Mouse (Mus musculus): ENCODE measurements around the gene Stx19.

Gene Stx19

GRCm38 (mm10) chr16:62846498-62847312 lies 32.2 kb downstream of the Stx19 start, which contains the start of gene Arl13b:
Arl13b (minus strand) TSS chr16:62847040.
- peak; percentile 99 for DNase-seq (ENCODE audit: low read depth, low spot score)

DNA sequence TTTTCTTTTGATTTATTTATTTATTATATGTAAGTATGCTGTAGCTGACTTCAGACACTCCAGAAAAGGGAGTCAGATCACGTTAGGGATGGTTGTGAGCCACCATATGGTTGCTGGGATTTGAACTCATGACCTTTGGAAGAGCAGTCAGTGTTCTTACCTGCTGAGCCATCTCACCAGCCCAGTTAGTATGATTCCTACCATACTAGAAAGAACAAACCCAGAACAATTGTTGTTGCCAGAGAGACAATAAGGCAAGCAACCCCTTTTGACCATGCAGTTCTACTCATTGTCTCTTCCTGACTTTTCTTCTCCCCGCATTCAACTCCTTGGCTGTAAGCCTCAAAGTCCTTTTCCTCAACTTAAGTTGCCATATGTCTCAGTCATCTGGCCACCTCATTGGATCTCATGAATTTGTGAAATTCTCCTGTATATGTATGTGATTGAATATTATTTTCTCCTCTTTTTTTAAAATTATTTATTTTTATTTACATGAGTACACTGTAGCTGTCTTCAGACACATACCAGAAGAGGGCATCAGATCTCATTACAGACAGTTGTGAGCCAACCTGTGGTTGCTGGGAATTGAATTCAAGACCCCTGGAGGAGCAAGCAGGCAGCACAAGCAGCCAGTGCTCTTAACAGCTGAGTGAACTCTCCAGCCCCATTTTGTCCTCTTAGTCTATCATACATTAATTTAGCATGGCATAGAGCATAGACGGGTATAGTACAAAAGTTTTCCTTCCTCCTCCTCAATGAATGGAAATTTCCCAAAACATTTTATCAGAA lies 38.2 kb downstream of the Stx19 start:
- DNase-seq (ENCODE audit: low read depth, low spot score): no peak

GRCm38 (mm10) chr16:62853611-62854126 lies 39.2 kb downstream of the Stx19 start:
- DNase-seq (ENCODE audit: low read depth, low spot score): no peak

DNA sequence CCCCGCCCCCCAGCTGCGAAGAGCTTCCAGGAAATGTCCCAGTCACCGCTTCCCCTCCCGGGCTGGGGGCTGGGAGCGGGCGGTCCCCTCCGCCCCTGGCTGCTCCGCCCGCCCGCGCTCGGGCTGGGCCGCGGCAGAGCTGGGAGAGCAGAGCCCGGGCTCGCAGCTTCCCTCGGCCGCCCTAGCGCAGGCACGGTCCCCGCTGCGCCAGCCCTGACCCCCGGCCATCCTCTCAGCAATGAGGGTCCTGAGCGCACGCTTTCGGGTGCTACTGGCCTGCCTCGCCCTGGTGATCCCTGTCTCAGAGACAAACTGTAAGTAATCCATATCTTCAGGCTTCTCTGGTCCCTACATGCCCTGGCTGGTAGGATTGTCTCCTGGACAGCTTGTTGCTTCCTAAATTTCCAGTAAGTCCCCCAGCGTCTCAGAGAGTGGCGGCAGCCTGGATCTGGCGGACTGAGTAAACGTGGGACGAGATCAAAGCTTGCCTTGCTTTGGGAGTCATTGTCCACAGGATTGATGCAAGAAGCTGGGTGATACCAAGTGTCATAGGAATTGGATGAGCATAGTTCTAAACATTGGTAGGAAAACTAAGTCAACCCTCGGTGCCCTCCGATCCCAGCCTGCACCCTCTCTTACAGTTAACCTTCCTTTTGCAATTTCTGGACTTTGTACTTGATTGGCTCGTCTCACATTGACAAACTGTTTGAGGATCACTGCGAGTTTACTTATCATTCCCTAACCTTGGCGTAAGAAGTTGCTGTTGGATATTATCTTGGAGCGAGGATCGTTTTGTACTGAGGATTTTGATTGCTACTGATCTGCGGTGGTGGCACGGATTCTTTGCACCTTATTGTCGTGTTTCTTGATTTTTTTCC lies 40.0 kb downstream of the Stx19 start, which contains the start of gene Pros1:
TSS of gene Pros1 (plus strand) at position 117 of the 878 bp plus-strand sequence.
- DNase-seq (ENCODE audit: low read depth, low spot score): peak; percentile 49

DNA sequence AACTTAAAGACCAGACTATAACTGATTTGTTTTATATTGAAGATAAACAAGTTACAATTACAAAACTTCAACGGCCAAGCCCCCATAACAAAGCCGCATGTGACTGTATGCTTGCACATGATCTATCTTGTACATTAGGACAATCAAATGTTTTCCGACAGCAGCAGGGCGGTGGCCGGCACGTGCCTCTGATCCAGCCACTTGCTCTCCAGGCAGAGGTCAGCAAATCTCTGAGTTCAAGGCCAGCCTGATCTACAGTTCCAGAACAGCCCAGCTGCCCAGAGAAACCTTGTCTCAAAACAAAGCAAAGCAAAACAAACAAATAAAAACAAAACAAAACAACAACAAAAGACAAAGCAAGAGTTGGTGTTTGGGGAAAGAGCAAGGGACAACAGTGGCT lies 40.9 kb downstream of the Stx19 start:
- DNase-seq (ENCODE audit: low read depth, low spot score): no peak

- DNase-seq (ENCODE audit: low read depth, low spot score): no peak
These were observed 41.8 kb downstream of the Stx19 start for GRCm38 (mm10) chr16:62856273-62856672.

DNA sequence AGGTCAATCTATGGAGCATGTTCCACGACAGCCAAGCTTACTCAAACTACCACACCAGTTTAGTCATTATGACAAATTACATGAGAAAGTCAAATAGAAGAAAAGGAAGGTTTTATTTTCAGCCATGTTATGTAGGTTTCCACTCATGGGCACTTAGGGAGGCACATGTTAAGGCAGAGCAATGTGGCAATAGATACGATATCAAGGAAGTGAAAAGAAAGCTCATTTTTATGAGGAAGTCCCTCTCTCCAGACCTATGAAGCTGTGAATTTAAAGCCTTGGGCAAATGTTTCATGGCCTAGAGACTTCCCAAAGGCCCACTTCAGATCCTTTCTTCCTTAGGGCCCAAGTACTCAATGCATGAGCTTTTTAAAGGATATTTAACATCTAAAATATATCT lies 43.0 kb downstream of the Stx19 start:
- DNase-seq (ENCODE audit: low read depth, low spot score): no peak

DNA sequence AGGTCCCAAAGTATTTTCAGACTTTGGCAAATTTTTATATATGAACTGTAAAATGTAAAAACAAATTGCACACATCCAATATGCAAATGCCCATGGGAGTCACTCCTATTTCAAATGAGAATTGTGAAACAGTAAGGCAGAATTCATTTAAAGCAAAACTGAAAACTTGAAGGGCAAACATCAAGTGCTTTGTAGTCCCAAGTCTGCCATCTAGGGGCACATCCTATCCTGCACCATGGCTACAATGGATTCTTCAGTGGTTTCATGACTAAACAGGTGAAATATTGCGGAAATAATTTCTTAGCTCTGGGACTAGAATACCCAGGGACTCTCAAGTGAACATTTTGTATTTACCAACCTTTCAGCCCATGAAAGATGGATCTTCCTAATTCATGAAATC lies 43.5 kb downstream of the Stx19 start:
- DNase-seq (ENCODE audit: low read depth, low spot score): peak; percentile 53

DNA sequence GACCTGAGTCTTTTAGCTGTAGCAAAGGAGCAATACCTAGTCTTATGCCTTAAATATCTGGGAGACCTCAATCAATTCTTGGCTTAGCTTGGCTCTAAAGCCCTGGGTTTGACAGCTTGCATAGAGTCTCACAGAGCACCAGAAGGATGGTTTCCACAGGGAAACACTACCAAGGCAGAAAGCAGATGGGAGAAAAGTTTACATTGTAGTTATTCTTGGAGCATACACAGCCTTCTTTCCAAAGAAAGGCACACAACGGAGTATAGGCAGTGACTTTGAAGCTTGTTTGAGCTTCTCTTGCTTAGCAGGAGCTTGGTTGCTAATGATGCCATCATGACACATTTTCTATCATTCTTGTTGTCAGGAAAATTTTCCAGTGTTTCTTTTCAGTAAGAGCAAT lies 45.7 kb downstream of the Stx19 start:
- peak; percentile 49 for DNase-seq (ENCODE audit: low read depth, low spot score)

DNA sequence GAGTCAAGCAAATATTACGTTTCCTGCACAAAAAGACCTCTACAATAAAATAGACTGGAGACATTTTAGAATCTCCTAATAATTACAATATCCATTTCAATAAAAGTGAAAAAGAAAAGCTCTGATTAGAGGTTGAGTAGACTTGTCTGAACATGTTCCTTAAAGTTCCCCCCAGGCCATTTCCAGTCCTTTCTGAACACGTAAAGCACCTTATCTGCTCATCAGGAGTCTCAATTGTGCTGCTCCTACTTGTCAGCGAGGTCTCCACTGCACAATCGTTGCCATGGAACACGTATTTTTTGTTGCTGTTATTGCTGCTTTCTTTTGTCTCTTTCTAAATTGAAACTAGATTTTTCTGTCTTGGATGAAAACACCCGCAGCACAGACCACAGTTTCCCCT lies 47.0 kb downstream of the Stx19 start:
- no peak for DNase-seq (ENCODE audit: low read depth, low spot score)

- no peak for DNase-seq (ENCODE audit: low read depth, low spot score)
These were observed 58.2 kb downstream of the Stx19 start for GRCm38 (mm10) chr16:62872688-62873117.

- no peak for DNase-seq (ENCODE audit: low read depth, low spot score)
These were observed 58.7 kb downstream of the Stx19 start for GRCm38 (mm10) chr16:62873180-62873579.
